Mouse (Mus musculus) neural tube, embryonic 12.5 days (tissue): Measurements from ENCODE around the gene Mau2. TPM values are rescaled to one million over a fixed set of nuclear protein-coding genes. Genes with fewer than 3 reads are reported as not detected.
"Not testable (repeated sequence)": the region's sequence is repeated elsewhere in the genome, so short reads cannot be mapped to it uniquely, and the experiment has no call there.

Experiments used
- ATAC-seq: fragments of 200-750 bp; cut with Nextera tagmentation; 2 replicates; pipeline ENCODE4 v1.8.0; 2017; ENCODE audit warnings: low read depth, mild to moderate bottlenecking, moderate TSS enrichment, moderate library complexity; ENCODE audit not compliant: low FRiP score
- H3K27ac ChIP-seq: fragments of 300-500 bp; sonication (generic); 2 replicates; pipeline ENCODE4 v1.5.1; 2016
- H3K27me3 ChIP-seq: fragments of 300-500 bp; sonication (generic); replicated peaks from 2 replicates; pipeline ENCODE4 v1.6.1; 2016; ENCODE audit warnings: mild to moderate bottlenecking
- H3K36me3 ChIP-seq: fragments of 300-500 bp; sonication (generic); 2 replicates; pipeline ENCODE4 v1.6.1; 2016; ENCODE audit warnings: mild to moderate bottlenecking
- H3K4me1 ChIP-seq: fragments of 300-500 bp; sonication (generic); 2 replicates; pipeline ENCODE4 v1.6.1; 2016
- H3K4me2 ChIP-seq: fragments of 300-500 bp; sonication (generic); replicated peaks from 2 replicates; pipeline ENCODE4 v1.6.1; 2016; ENCODE audit warnings: mild to moderate bottlenecking
- H3K4me3 ChIP-seq: fragments of 300-500 bp; sonication (generic); 2 replicates; pipeline ENCODE4 v1.5.1; 2016
- H3K9ac ChIP-seq: fragments of 300-500 bp; sonication (generic); 2 replicates; pipeline ENCODE4 v1.6.1; 2016; ENCODE audit warnings: mild to moderate bottlenecking
- H3K9me3 ChIP-seq: fragments of 300-500 bp; sonication (generic); 2 replicates; pipeline ENCODE4 v1.6.1; 2016; ENCODE audit warnings: mild to moderate bottlenecking
- WGBS: fragments of 180-500 bp; shearing (Covaris S2); methylation state at CpG from one replicate; pipeline ENCODE4 v1.1.7; 2016; 5-methylcytosine and 5-hydroxymethylcytosine counted together
- polyA plus RNA-seq: library from polyadenylated mRNA; unstranded; fragments of >200 nt; fragmentation: Nextera tagmentation; extraction: Ambion mirVana; gene quantifications from 2 replicates; pipeline ENCODE4 v1.2.1, GENCODE M21; 2016

The Mau2 gene
- polyA plus RNA-seq, 1 experiment from 2014 or later = 70.9 TPM

DNA sequence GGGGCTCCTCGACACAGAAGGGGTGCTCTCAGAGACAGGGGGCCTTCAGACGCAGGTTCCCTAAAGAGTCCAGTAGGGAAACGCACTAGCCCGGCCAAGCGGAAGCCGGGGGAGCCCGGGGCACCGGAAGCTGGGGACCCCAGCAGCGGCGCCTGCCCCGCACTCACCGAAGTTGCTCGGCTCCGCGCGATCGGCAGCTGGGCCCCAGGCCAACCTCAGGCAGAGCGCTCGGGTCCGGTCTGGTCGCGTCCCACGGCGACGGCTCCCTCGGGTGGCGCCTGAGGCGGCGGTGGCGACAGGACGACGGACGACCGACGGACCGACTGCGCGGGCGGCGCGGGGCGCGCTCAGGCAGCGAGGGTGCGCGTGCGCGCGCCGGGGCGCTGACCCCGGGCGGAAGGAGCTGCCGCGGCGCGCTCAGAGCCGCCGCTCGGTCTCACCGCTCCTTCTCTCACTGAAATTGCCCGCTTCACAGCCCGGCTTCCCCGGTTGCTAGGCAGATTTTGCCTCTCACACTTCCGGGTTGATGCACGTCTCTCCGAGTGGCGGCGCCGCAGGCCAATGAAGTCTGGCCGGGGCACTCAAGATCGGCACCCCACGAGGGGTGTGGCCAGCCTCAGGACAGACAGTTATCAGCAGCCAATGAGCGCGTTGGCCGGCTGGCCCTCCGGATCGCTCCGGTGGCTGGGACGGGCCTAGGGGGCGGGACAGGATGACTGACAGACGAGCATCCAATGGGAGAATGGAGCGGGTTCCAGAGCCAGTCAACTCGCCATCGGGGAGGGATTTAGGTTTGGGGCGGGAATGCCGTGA, 46.6 kb downstream of the Mau2 start, which contains the start of gene Gatad2a:
TSS of gene Gatad2a (minus strand) at position 609 of the 813 bp plus-strand sequence.
- peaks cover 17% of the 10 kb centered on the region for H3K4me1 ChIP-seq

GRCm38 (mm10) chr8:69995422-69995775, 47.1 kb downstream of the Mau2 start:
- Histone ChIP-seq H3K9ac (peak overlapping the region; percentile 79), H3K36me3 (peaks cover 2% of the 10 kb centered on the region; the same call in 1 of the 2 replicates), H3K27ac (peak overlapping the region; percentile 86; the same call in 1 of the 2 replicates), H3K9me3 (no peaks in the 10 kb centered on the region), H3K27me3 (no peaks in the 10 kb centered on the region), H3K4me2 (peak overlapping the region; percentile 88), H3K4me3 (peak overlapping the region; percentile 93), H3K4me1 (peaks cover 17% of the 10 kb centered on the region)
- ATAC-seq = no peak
- WGBS = 1% methylated on average over 7 of the region's 7 CpGs

More for the DNA sequence above, 46.6 kb downstream of the Mau2 start, which contains the start of gene Gatad2a:
- peaks cover 2% of the 10 kb centered on the region; the same call in 1 of the 2 replicates for H3K36me3 ChIP-seq
- ATAC-seq = peak; percentile 100
- H3K27ac ChIP-seq = peak within 1 kb of the TSS; percentile 86
- H3K4me2 ChIP-seq = peak within 1 kb of the TSS; percentile 88
- under 1% methylated on average over 87 of the region's 87 CpGs for WGBS
- no peaks in the 10 kb centered on the region for H3K9me3 ChIP-seq
- H3K9ac ChIP-seq = peak within 1 kb of the TSS; percentile 79
- peak within 1 kb of the TSS; percentile 93 for H3K4me3 ChIP-seq
- no peaks in the 10 kb centered on the region for H3K27me3 ChIP-seq

GRCm38 (mm10) chr8:69988936-69989335, 53.6 kb downstream of the Mau2 start:
- 98% methylated on average over 7 of the region's 7 CpGs for WGBS
- H3K4me3 ChIP-seq, H3K27ac ChIP-seq, H3K9me3 ChIP-seq, H3K27me3 ChIP-seq, H3K36me3 ChIP-seq, ATAC-seq, H3K4me1 ChIP-seq, H3K9ac ChIP-seq, H3K4me2 ChIP-seq: not testable (repeated sequence)

DNA sequence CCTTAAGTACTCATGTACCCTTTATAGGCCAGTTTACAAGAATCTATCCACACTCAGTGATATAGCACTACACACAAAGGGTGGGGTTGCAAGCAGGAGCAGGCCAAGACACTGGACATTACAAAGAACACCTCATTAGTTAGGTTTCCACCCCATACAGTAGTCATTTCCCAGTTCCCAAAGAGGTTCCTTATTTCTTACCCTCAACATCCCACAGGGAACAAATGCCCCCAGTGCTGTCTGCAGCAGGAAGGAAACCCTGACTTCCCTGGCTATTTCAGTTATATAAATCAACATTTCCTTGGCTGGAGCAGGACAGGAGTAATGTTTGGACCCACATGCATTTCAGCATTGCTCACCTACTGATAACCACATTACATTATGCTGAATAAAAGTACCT, 54.8 kb downstream of the Mau2 start:
- no peak overlapping the region for H3K4me2 ChIP-seq
- H3K4me3 ChIP-seq = no peak overlapping the region
- H3K27me3 ChIP-seq = no peaks in the 10 kb centered on the region
- no peak overlapping the region for H3K9ac ChIP-seq
- no peak for ATAC-seq
- H3K9me3 ChIP-seq = no peaks in the 10 kb centered on the region
- H3K27ac ChIP-seq = no peak overlapping the region
- peaks cover 2% of the 10 kb centered on the region; the same call in 1 of the 2 replicates for H3K36me3 ChIP-seq
- no peaks in the 10 kb centered on the region for H3K4me1 ChIP-seq

GRCm38 (mm10) chr8:69984876-69985553, 57.5 kb downstream of the Mau2 start:
- H3K4me1 ChIP-seq = no peaks in the 10 kb centered on the region
- no peak for ATAC-seq
- no peak overlapping the region for H3K9ac ChIP-seq
- no peaks in the 10 kb centered on the region for H3K9me3 ChIP-seq
- H3K4me3 ChIP-seq = no peak overlapping the region
- H3K27me3 ChIP-seq = no peaks in the 10 kb centered on the region
- no peak overlapping the region for H3K27ac ChIP-seq
- H3K4me2 ChIP-seq = no peak overlapping the region
- no peaks in the 10 kb centered on the region for H3K36me3 ChIP-seq
- 96% methylated on average over 2 of the region's 2 CpGs for WGBS

GRCm38 (mm10) chr8:69978456-69978855, 64.1 kb downstream of the Mau2 start:
- no peaks in the 10 kb centered on the region for H3K27me3 ChIP-seq
- H3K36me3 ChIP-seq = no peaks in the 10 kb centered on the region
- H3K9me3 ChIP-seq = no peaks in the 10 kb centered on the region
- H3K9ac ChIP-seq = no peak overlapping the region
- 91% methylated on average over 4 of the region's 4 CpGs for WGBS
- no peak overlapping the region for H3K4me2 ChIP-seq
- H3K4me1 ChIP-seq = peaks cover 7% of the 10 kb centered on the region
- no peak overlapping the region for H3K27ac ChIP-seq
- no peak overlapping the region for H3K4me3 ChIP-seq
- no peak for ATAC-seq

GRCm38 (mm10) chr8:69974806-69975205, 67.7 kb downstream of the Mau2 start:
- no peak for ATAC-seq
- peak overlapping the region; percentile 81 for H3K4me2 ChIP-seq
- H3K27ac ChIP-seq = no peak overlapping the region
- 34% methylated on average over 5 of the region's 5 CpGs for WGBS
- no peaks in the 10 kb centered on the region for H3K36me3 ChIP-seq
- H3K27me3 ChIP-seq = no peaks in the 10 kb centered on the region
- peak overlapping the region; percentile 95 for H3K4me3 ChIP-seq
- peaks cover 42% of the 10 kb centered on the region for H3K4me1 ChIP-seq
- H3K9ac ChIP-seq = peak overlapping the region; percentile 78
- no peaks in the 10 kb centered on the region for H3K9me3 ChIP-seq

GRCm38 (mm10) chr8:69974194-69974614, 68.3 kb downstream of the Mau2 start:
- H3K9me3 ChIP-seq = no peaks in the 10 kb centered on the region
- H3K27me3 ChIP-seq = no peaks in the 10 kb centered on the region
- WGBS = under 1% methylated on average over 49 of the region's 50 CpGs
- H3K4me3 ChIP-seq = peak overlapping the region; percentile 95
- H3K27ac ChIP-seq = peak overlapping the region; percentile 42; the same call in 1 of the 2 replicates
- peaks cover 42% of the 10 kb centered on the region for H3K4me1 ChIP-seq
- ATAC-seq = peak; percentile 92
- peak overlapping the region; percentile 81 for H3K4me2 ChIP-seq
- H3K36me3 ChIP-seq = no peaks in the 10 kb centered on the region
- H3K9ac ChIP-seq = peak overlapping the region; percentile 78

DNA sequence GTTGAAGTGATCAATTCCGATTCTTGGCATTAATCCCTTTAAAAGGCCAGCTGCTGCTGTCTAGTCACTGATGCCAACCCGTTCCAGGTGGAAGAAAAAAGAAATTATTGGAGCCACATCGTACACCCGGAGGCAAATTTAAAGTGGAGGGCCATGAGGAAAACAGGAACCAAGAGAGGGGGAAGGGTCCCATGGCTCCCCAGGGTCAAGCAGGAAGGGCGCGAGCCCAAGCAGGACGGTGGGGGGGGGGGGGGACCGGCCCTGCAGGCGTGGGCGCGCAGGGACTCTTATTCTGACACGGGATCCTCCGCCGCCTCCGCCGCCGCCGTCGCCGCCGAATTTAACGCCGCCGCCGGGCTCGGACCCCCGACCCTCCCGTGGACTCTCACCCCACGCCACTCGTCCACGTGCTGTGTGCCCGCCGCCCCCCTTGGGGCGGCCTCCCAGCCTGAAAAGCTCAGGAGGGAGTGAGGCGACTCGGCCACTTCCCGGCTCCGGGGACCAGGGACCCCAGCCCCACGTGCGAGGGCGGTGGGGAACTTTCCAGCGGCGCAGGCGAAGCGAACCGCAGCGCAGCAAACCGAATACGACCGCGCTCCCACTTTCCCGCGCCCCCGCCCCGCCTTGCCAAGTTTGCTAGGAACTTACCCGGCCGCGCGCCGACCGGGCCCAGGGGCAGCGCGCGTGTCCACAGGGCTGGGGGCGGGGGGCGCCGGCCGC, 68.9 kb downstream of the Mau2 start:
- peak overlapping the region; percentile 42; the same call in 1 of the 2 replicates for H3K27ac ChIP-seq
- peaks cover 42% of the 10 kb centered on the region for H3K4me1 ChIP-seq
- peak; percentile 64 for ATAC-seq

GRCm38 (mm10) chr8:69973063-69973441, 69.5 kb downstream of the Mau2 start:
- 16% methylated on average over 7 of the region's 7 CpGs for WGBS
- H3K27ac ChIP-seq = no peak overlapping the region

More for the DNA sequence above, 68.9 kb downstream of the Mau2 start:
- Histone ChIP-seq H3K4me3 (peak overlapping the region; percentile 95), H3K36me3 (no peaks in the 10 kb centered on the region), H3K9ac (peak overlapping the region; percentile 78), H3K9me3 (no peaks in the 10 kb centered on the region), H3K27me3 (no peaks in the 10 kb centered on the region), H3K4me2 (peak overlapping the region; percentile 81)
- under 1% methylated on average over 68 of the region's 68 CpGs for WGBS

GRCm38 (mm10) chr8:69970880-69971279, 71.7 kb downstream of the Mau2 start:
- peaks cover 42% of the 10 kb centered on the region for H3K4me1 ChIP-seq
- H3K4me2 ChIP-seq = peak overlapping the region; percentile 81; the same call in 1 of the 2 replicates
- no peak for ATAC-seq
- no peaks in the 10 kb centered on the region for H3K36me3 ChIP-seq
- no peak overlapping the region for H3K4me3 ChIP-seq
- H3K9me3 ChIP-seq = no peaks in the 10 kb centered on the region
- 96% methylated on average over 2 of the region's 2 CpGs for WGBS
- H3K27ac ChIP-seq = no peak overlapping the region
- H3K9ac ChIP-seq = no peak overlapping the region
- no peaks in the 10 kb centered on the region for H3K27me3 ChIP-seq

More at GRCm38 (mm10) chr8:69973063-69973441, 69.5 kb downstream of the Mau2 start:
- peak overlapping the region; percentile 95 for H3K4me3 ChIP-seq
- H3K4me1 ChIP-seq = peaks cover 42% of the 10 kb centered on the region
- peak overlapping the region; percentile 81 for H3K4me2 ChIP-seq
- H3K27me3 ChIP-seq = no peaks in the 10 kb centered on the region
- H3K9ac ChIP-seq = peak overlapping the region; percentile 78
- H3K36me3 ChIP-seq = no peaks in the 10 kb centered on the region
- no peaks in the 10 kb centered on the region for H3K9me3 ChIP-seq
- ATAC-seq = no peak
